Mouse (Mus musculus): Measurements from ENCODE around the gene Fstl3.
A peak's percentile ranks its signal among the peaks of the same experiment; 100 is the strongest.
"Not testable (repeated sequence)": the region's sequence is repeated elsewhere in the genome, so short reads cannot be mapped to it uniquely, and the experiment has no call there.

The Fstl3 gene

DNA sequence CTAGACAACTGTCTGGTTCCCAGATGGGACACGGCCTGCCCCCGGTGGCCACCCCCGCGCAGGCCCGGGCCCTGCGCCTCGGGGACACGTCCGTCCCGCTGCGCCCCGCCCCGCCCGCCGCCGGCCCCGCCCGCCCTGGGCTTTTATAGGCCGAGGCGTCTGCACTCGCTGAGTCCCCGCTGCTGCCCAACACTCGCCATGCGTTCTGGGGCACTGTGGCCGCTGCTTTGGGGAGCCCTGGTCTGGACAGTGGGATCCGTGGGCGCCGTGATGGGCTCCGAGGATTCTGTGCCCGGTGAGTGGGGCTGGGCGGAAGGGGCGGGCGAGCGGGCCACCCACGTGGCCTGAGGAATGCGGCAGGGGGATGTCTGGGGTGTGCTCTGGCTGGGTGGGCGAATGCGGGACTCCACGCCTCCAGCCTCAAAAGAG is at the start of gene Fstl3:
Fstl3 (plus strand) TSS at position 170 of the 429 bp plus-strand sequence.
- no peak for DNase-seq

- DNase-seq: peak; percentile 78
Observed at GRCm38 (mm10) chr10:79728323-79729249, 48.5 kb upstream of the Fstl3 start.

GRCm38 (mm10) chr10:79729357-79729965 is 47.6 kb upstream of the Fstl3 start:
- peak; percentile 84 for DNase-seq

DNA sequence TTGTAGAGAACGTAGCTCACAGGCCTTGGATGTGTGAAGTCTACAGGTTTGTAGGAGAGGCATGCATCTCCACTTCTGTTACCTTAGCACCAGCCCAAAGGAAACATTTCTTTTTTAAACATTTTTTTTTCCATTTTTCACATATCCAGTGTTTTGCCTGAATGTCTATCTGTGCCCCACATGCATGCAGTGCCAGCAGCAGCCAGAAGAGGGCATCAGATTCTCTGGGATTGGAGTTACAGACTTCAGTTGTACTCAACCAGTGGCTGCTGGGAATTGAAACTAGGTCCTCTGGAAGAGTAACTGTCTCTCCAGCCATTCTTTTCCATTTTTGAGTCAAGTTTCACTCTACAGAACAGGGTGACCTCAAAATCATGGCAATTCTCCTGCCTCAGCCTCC is 44.6 kb upstream of the Fstl3 start:
- no peak for DNase-seq

- DNase-seq: no peak
Observed at GRCm38 (mm10) chr10:79733847-79734246, 43.2 kb upstream of the Fstl3 start.

GRCm38 (mm10) chr10:79735361-79735760 is 41.7 kb upstream of the Fstl3 start:
- no peak for DNase-seq

GRCm38 (mm10) chr10:79736706-79737105 is 40.4 kb upstream of the Fstl3 start:
- DNase-seq: no peak

DNA sequence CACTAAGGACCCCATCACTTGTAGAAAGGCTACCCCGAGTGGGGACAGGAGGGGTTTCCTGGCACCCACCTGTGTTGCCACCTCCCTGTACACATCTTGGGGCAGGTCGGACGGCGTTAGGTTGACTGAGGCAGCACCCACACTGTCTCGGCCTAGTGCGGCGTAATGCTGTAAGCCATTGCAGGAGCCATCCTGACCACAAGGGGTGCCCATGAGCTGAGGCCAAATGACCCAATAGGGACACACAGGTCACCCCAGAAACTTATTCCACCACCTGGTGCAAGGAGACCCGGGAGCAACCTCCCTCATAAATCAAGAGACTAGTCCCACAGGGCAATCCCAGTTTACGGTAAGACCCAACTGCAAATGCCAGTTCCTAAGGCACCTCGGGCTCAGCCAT is 38.8 kb upstream of the Fstl3 start:
- DNase-seq: no peak

- DNase-seq: no peak
Observed at GRCm38 (mm10) chr10:79739234-79739633, 37.8 kb upstream of the Fstl3 start.

GRCm38 (mm10) chr10:79740863-79741262 is 36.2 kb upstream of the Fstl3 start:
- no peak for DNase-seq

- no peak for DNase-seq
Observed at GRCm38 (mm10) chr10:79743161-79743560, 33.9 kb upstream of the Fstl3 start.

- DNase-seq: no peak
Observed at GRCm38 (mm10) chr10:79743650-79744365, 33.3 kb upstream of the Fstl3 start.

- no peak for DNase-seq
Observed at GRCm38 (mm10) chr10:79745411-79745810, 31.7 kb upstream of the Fstl3 start.

DNA sequence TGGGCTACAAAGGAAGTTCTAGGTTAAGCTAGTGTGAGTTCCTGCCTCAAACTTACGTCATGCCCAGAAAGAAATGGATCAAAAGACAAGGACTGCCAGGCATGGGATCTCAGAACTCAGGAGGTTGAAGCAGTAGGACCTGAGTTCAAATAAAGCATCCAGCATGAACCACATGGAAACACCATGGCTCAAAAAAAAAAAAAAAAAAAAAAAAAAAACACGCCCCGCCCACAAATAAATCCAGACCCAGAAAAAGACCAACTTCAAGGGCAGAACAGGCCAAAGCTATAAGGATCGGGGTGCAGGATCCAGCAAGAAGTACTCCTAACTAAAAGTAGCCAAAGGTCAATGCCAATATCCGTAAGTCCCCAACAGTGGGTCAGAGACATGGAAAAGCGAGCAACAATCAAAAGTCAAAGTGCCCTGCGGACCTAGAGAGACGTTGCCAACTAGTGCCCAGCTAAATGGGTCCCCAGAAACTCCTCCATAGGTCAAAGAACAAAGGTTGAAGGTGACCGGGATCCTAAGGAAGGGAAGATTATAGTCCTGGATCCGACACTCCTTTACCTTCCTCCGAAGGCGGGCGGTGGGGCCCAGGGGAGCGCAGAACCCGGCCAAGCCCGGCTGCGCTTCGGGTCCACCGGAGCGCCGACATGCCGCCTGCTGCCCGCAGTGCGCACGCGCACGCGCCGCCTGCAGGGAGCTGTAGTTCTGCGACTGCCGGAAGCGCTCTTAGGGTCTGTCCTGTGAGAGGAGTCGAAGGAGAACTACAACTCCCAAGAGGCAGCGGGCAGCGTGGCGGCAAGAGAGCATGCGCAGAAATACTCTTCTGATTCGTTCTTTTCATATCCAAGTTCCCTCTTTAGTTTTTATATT is 30.9 kb upstream of the Fstl3 start, which contains the start of gene Polrmt:
Polrmt (minus strand) TSS at position 684 of the 876 bp plus-strand sequence.
- DNase-seq: peak; percentile 98

- DNase-seq: no peak
Observed at GRCm38 (mm10) chr10:79746774-79747151, 30.3 kb upstream of the Fstl3 start.

GRCm38 (mm10) chr10:79748496-79748895 is 28.6 kb upstream of the Fstl3 start:
- no peak for DNase-seq

DNA sequence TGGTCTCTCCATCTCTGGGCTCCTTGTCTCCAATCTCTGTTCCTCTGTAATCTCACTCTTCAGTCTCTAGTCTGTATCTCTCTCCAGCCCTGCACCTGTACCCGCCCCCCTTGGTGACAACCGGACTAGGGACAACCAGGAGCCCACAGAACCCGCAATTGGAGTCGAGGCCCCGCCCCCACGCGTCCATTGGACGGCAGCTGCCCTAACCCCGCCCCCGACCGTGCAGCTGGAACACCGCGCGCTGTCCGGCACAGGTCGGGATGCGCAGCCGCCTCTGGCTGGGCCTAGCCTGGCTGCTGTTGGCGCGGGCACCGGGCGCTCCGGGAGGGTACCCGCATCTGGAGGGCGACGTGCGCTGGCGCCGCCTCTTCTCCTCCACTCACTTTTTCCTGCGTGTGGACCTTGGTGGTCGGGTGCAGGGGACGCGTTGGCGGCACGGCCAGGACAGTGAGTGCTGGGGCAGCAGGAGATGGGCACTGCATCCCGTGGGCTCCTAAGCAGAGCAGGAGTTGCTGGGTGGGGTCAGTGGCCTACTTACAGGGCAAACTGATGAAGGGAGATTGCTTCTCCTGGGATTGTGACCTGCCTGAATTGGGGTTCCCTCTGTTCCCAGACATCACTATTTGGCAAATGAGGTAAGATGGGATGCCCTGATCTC is 22.1 kb upstream of the Fstl3 start, which contains the start of gene Fgf22:
Fgf22 (plus strand) TSS at position 221 of the 661 bp plus-strand sequence.
- DNase-seq: peak; percentile 79

GRCm38 (mm10) chr10:79755854-79756253 is 21.2 kb upstream of the Fstl3 start:
- no peak for DNase-seq

DNA sequence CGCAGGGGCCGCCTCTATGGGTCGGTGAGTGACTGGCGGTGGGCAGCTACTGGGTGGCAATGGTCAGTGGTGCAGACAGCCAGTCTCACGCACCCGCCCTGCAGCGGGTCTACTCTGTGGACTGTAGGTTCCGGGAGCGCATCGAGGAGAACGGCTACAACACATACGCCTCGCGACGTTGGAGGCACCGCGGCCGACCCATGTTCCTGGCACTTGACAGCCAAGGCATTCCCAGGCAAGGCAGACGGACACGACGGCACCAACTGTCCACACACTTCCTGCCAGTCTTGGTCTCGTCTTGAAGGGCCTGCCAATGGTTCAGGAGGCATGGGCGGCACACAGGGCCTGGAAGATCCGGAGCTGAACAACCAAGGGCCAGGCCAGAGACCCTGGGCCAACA is 20.4 kb upstream of the Fstl3 start:
- no peak for DNase-seq

- not testable (repeated sequence) for DNase-seq
Observed at GRCm38 (mm10) chr10:79759675-79760074, 17.4 kb upstream of the Fstl3 start.

- DNase-seq: no peak
Observed at GRCm38 (mm10) chr10:79760603-79761143, 16.4 kb upstream of the Fstl3 start.
